Mouse (Mus musculus) natural killer cell, adult 2 months (primary cell): ENCODE data around the gene Zmynd10.

Experiments
- DNase-seq, 2 experiments: peaks; one replicate each; pipeline ENCODE4 v3.0.0; 2022; ENCODE audit warnings: low spot score in 2 of 2

Zmynd10 gene

DNA sequence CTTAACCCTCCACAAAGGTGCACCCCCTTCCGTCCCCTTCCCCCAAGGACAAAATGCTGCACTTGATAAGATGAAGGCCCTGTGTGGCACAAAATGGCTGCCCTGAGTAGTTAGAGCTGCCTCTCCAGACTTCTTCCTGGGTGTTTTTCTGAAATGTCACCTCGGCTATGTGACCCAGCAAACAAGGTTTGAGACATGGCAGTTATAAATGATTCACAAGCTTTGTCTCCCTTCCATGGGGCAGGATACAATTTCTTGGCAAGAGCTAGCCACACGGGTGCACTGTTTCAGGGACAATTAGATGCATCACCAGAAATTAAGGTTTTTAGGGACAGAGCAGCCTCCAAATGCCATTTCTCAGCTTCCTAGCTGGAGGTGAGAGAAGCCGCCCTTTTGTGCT lies 6.7 kb upstream of the Zmynd10 start:
- no peak for DNase-seq

- no peak for DNase-seq
Measured at GRCm38 (mm10) chr9:107541005-107541404, 6.1 kb upstream of the Zmynd10 start.

DNA sequence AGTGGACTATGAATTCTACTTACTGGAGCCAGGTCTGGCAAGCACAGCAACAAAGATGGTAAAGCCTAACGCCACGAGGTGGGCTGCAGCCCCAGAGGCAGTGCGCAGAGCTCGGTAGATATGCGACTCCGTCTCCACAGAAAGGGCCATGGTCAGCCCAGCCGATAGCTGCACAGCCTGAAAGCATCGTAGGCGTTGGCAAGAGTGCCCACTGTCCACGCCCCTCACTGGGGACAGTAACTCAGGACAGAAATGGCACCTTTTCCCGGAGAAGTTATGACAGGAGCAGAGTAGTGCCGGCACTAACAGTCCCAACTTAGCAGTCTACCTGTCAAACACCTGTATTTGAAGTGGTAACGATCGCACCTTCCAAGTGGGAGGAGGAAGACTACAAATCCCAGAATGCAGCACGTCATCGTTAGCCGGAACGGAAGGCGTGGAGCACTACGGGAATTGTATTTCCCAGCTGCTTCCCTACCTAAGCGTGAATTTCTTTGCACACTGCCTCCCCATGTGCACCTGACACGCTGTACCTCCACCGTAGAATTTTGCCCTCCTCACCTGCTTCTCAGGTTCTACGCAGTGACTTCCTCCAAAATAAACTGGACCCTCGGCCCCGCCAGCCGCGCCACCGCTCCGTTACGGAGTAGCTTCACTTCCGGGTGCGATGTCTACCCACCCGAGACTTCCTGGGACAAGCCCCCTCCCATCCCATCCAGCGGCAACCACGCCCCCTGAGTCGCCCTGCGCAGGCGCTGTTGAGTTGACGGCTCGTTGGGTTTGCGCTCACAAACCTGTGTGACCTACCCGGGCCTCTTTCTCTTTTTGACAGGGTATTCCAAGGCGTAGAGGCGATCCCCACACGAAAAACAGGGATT lies 5.4 kb upstream of the Zmynd10 start, which contains the start of the genes Cyb561d2 and Nprl2:
Gene Cyb561d2 (minus strand): TSS at position 720 of the 878 bp plus-strand sequence.
Gene Nprl2 (plus strand): TSS at position 753 of the 878 bp plus-strand sequence.
- peak; percentile 90 to 93 for DNase-seq

GRCm38 (mm10) chr9:107542352-107542686 lies 4.8 kb upstream of the Zmynd10 start:
- no peak for DNase-seq

DNA sequence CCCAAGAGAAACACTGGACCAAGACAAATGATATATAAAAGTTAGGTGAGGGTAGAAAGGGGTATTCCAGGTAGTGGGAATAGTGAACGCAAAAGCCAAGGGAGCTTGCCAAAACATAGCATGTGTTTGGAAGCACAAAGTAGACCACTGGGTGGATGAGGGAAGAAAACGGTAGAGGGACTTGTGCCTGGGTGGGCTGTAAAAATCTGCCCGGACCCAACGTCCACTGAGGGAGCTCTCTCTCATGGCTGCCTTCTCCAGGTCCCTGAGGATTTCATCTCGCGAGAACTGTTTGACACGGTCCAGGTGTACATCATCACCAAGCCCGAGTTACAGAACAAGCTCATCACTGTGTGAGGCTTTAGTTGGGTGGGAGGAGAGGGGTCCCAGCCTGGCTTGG lies 4.4 kb upstream of the Zmynd10 start:
- no peak for DNase-seq

DNA sequence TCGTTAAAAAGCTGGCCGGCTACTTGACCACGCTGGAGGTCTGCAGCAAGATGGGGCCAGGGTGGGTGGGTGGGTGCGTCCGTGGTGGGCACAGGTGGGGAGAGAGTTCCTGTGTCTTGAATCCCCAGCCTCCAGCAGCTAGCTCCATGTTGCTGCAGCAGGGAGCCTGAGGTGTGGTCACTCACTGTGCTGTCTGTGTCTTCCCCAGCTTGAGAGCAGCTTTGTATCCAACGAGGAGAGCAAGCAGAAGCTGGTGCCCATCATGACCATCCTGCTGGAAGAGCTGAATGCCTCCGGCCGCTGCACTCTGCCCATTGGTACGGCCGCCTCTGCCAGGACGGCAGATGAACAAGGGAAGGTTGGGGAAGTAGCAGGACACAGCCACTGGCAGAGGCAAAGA lies 3.8 kb upstream of the Zmynd10 start:
- no peak for DNase-seq

GRCm38 (mm10) chr9:107544196-107544700 lies 2.9 kb upstream of the Zmynd10 start:
- DNase-seq = no peak

DNA sequence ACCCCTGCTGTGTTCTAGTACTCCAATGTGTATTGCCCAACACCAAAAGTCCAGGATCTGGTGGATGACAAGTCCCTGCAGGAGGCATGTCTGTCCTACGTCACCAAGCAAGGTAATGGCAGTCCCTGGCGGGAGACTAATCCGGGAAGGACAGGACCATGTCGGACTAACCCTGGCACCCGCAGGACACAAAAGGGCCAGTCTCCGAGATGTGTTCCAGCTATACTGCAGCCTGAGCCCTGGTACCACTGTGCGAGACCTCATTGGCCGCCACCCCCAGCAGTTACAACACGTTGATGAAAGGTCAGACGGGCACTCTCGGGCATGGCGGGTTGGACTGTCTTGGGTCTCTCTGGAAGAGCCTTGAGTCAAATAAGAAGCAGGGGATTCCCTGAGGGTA lies 2.4 kb upstream of the Zmynd10 start:
- DNase-seq = no peak

- no peak for DNase-seq
Measured at GRCm38 (mm10) chr9:107545199-107545598, 1.9 kb upstream of the Zmynd10 start.

GRCm38 (mm10) chr9:107545602-107546001 lies 1.5 kb upstream of the Zmynd10 start:
- peak; percentile 77 to 83 for DNase-seq

GRCm38 (mm10) chr9:107547957-107548356 lies 859 bp downstream of the Zmynd10 start:
- DNase-seq = no peak

DNA sequence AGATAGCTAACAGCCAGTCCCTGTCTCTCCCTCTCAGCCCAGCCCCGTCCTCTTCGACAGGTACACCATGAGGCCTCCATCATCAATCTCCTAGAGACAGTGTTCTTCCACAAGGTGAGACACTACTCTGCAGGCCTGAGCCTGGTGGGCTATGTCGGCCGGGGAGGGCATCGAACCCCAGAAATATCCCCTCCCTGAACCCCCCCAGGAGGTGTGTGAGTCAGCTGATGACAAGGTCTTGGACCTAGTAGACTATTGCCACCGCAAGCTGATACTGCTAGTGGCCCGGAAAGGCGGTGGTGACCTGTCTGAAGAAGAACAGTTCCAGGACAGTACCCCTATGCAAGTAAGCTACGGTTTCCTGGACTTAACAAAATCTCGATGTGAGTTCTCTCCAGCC lies 1.7 kb downstream of the Zmynd10 start:
- DNase-seq = no peak

- no peak for DNase-seq
Measured at GRCm38 (mm10) chr9:107549297-107550074, 2.4 kb downstream of the Zmynd10 start.

- DNase-seq = no peak
Measured at GRCm38 (mm10) chr9:107550491-107551116, 3.5 kb downstream of the Zmynd10 start.

- peak; percentile 88 to 92 for DNase-seq
Measured at GRCm38 (mm10) chr9:107551117-107551889, 4.2 kb downstream of the Zmynd10 start, which contains the start of gene Rassf1. Gene Rassf1, plus strand, starts transcription at chr9:107551555.

DNA sequence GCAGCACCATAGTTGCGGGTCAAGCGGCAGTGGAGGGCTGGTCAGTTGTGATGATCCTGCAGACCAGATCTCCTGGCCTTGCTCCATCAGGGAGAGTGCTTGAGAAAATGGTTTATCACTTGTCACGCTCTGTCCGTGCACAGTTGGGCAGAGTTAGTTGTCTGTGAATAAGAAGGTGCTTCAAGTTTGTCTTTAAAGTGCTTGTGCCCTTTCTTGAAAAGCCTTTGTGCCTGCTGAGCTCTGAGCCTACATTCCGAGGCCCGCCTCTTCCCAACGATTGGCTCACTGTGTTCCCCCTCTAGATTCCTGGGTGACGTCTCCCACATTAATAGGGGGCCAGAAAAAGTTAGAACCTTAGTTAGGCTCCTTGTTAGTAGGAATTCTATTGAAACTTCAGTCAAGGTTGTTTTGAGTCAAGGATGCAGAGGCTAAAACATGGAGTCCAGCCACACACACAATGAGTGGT lies 4.8 kb downstream of the Zmynd10 start:
- DNase-seq = no peak

GRCm38 (mm10) chr9:107552690-107553393 lies 5.7 kb downstream of the Zmynd10 start:
- DNase-seq = no peak

GRCm38 (mm10) chr9:107553541-107554318 lies 6.6 kb downstream of the Zmynd10 start:
- peak; percentile 29 to 36 for DNase-seq

- DNase-seq = peak; percentile 93 to 95
Measured at GRCm38 (mm10) chr9:107554319-107554825, 7.3 kb downstream of the Zmynd10 start.
